Mouse (Mus musculus): ENCODE data around the gene Nat10. TPM values are rescaled to one million over a fixed set of nuclear protein-coding genes. Genes with fewer than 3 reads are reported as not detected.

Gene Nat10
- polyA plus RNA-seq (2014; fragmentation: Illumina TruSeq; extraction: RNeasy Lipid Tissue Mini Kit (QIAGEN cat#74804); ENCODE audit: low read depth, low replicate concordance): 37.2 TPM

DNA sequence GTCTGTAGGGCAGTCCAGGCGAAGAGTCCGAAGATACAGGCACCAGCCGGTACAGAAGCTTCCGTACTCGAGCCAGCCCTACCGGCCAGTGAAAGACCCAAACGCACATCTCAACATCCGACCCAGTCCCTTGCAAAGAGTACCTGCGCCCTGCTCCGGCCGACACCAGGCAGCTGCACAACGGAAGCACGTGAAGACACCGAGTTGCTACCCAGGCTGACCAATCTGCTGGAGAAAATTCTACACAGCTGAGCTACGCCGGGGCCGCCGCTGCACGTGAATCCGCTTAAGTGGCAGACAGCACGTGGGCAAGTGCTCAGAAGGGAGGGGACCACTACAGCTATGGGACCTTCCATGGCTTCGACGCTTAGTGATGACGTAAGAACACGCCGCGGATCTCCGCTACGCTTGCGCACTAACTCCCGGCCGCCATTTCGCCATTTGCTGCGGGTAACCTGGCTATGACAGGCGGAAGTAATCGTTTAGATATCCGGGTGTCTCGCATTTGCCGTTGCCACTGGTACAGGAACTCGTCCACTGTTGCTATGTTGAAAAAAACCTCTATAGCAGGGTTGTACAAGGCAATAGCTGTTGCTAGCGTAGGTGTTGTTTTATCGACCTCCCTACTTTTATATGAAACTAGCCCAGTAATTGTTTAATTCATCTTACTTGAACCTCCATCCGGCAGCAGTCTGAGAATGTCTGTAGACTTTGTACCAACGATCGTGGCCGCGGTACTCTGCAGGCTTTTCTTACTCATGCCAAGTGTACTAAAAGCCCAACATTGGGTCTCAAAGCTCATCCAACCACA, at the start of gene Nat10:
Gene Nat10 (minus strand): TSS at position 365 of the 811 bp plus-strand sequence.

DNA sequence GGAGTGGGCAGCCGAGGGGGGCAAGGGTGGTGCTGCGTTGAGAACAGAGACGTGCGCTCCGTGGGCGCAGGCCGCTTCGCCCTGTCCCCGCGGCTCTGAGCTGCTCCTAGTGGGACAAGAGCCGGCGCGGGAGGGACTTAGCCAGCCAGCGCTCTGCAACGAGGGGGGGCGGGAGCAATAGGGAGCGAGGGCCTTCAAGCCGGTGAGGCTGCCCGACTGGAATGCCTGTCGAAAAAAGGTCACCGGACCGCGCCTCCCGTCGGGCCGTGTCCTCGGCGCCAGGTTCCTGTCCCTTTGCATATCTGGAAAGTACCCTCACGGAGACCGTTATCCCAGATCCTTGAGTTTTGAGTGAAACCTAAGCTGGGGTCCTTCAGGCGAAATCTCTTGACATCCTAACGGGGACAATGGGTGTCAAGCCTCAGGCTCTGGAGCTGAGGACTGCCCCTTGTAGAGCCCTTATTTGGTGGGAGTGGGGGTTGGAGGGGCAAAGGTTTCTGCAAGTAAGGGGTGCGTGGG, 36.5 kb upstream of the Nat10 start, which contains the start of gene Caprin1:
Gene Caprin1 (minus strand): TSS at position 159 of the 519 bp plus-strand sequence.

Other genes with a start within 250 kb of the Nat10 start
- gene Abtb2, start 195.0 kb downstream of the Nat10 start, polyA plus RNA-seq (2014; fragmentation: Illumina TruSeq; extraction: RNeasy Lipid Tissue Mini Kit (QIAGEN cat#74804); ENCODE audit: low read depth, low replicate concordance): 1.1 TPM
- 577 TPM for gene Caprin1, start 36.4 kb upstream of the Nat10 start, polyA plus RNA-seq (2014; fragmentation: Illumina TruSeq; extraction: RNeasy Lipid Tissue Mini Kit (QIAGEN cat#74804); ENCODE audit: low read depth, low replicate concordance)
- gene Lmo2, start 196.7 kb upstream of the Nat10 start, polyA plus RNA-seq (2014; fragmentation: Illumina TruSeq; extraction: RNeasy Lipid Tissue Mini Kit (QIAGEN cat#74804); ENCODE audit: low read depth, low replicate concordance): 21.6 TPM

Measured in sigmoid colon, adult 10 weeks (tissue).